Mouse (Mus musculus): Measurements from ENCODE around the gene Mrgprb3. TPM values are rescaled to one million over a fixed set of nuclear protein-coding genes. Genes with fewer than 3 reads are reported as not detected.

The Mrgprb3 gene
- polyA plus RNA-seq (2016; fragmentation: Nextera tagmentation; extraction: Ambion mirVana), result not detected in 2 replicates

DNA sequence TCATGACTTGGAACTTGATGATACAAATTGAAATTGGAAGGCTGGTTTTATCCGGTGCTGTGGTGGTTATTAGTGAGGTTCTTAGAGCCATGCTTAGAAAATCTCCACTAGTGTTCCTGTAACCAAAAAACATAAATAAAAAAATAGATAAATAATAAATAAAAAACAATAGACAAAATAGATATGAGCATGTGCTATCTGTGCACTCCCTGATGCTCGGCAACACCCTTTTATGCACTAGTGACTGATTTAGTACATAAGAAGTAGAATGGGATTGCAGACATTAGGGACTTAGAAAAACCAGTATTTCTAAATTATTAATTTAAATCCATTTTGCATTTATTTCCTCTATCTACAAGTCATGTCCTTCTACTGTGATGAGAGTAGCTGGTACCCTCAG, at the start of gene Mrgprb3:
Gene Mrgprb3, minus strand, starts transcription at position 101 of the 400 bp plus-strand sequence.
- H3K4me2 ChIP-seq (replicated peaks), result no peak within 1 kb of the TSS
- no peaks in the 10 kb centered on the region for H3K4me1 ChIP-seq
- no peak for ATAC-seq (ENCODE audit: low FRiP score, low read depth)
- H3K4me3 ChIP-seq, result no peak within 1 kb of the TSS
- H3K9me3 ChIP-seq, result peaks cover 21% of the 10 kb centered on the region; the same call in 1 of the 2 replicates
- WGBS, result 95% methylated on average over 2 of the region's 2 CpGs
- no peak within 1 kb of the TSS for H3K9ac ChIP-seq (replicated peaks)
- no peak within 1 kb of the TSS for H3K27ac ChIP-seq (replicated peaks)
- no peaks in the 10 kb centered on the region for H3K36me3 ChIP-seq
- H3K27me3 ChIP-seq, result no peaks in the 10 kb centered on the region

Other genes starting within 250 kb of the Mrgprb3 start
- gene Mrgprb1, start 187.5 kb downstream of the Mrgprb3 start, polyA plus RNA-seq (2016; fragmentation: Nextera tagmentation; extraction: Ambion mirVana), result not detected in 2 replicates
- gene Mrgprx2, start 144.5 kb downstream of the Mrgprb3 start, polyA plus RNA-seq (2016; fragmentation: Nextera tagmentation; extraction: Ambion mirVana), result not detected in 2 replicates
- not detected in 2 replicates for gene Mrgprb2, start 85.7 kb downstream of the Mrgprb3 start, polyA plus RNA-seq (2016; fragmentation: Nextera tagmentation; extraction: Ambion mirVana)
- 31.6 and 35.7 TPM in 2 replicates for gene Zdhhc13, start 145.2 kb upstream of the Mrgprb3 start, polyA plus RNA-seq (2016; fragmentation: Nextera tagmentation; extraction: Ambion mirVana)
- gene Csrp3, start 204.2 kb upstream of the Mrgprb3 start, polyA plus RNA-seq (2016; fragmentation: Nextera tagmentation; extraction: Ambion mirVana), result 0.27 and 0.56 TPM in 2 replicates
- gene E2f8, start 237.8 kb upstream of the Mrgprb3 start, polyA plus RNA-seq (2016; fragmentation: Nextera tagmentation; extraction: Ambion mirVana), result 12.8 and 15.5 TPM in 2 replicates